Mouse (Mus musculus) B cell, adult 62 days (primary cell): ENCODE measurements around the gene Omt2a. TPM values are rescaled to one million over a fixed set of nuclear protein-coding genes. Genes with fewer than 3 reads are reported as not detected.

Experiments used
- total RNA-seq: library from RNA; stranded (reverse); gene quantifications from 4 replicates; pipeline ENCODE4 v1.2.4, GENCODE M21; 2023

Omt2a gene
- total RNA-seq, result not detected in 4 replicates

DNA sequence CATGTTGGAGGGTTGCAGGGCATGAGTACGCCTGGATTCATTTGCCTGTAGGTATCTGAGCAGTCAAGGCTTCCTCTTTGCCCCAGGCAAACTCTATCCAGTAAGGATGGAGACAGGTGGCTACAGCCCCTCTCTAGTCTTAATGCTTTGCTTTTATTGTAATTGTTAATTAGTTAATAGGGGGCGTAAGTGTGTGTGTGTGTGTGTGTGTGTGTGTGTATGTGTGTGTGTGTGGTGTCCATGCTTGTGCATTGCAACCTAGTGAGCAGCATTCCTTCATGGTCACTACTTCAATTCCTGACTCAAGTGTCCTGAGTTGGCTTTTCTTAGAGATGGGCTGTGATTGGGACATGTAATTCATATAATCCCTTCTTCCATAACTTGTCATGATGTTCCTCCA is at the start of gene Omt2a:
TSS of gene Omt2a (minus strand) at position 101 of the 400 bp plus-strand sequence.

DNA sequence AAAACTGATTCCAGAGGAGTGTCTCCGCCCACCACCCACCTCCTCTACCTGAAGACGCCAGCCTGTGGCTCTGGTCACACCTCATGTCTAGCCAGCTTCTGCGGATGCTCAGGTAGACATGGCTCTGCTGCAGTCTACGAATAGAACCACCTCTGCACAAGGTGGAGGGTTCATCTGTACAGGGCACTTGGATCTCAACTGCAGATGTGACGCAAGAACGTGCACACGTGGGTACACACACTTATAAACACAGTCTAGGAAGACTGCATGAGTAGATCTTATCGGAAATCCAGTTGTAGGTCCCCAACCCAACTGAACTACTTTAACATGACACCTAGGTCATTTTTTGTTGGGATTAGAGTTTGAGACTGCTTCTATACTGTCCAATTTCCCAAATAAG is 41.0 kb upstream of the Omt2a start, which contains the start of gene Gsta2:
TSS of gene Gsta2 (minus strand) at position 178 of the 400 bp plus-strand sequence.

DNA sequence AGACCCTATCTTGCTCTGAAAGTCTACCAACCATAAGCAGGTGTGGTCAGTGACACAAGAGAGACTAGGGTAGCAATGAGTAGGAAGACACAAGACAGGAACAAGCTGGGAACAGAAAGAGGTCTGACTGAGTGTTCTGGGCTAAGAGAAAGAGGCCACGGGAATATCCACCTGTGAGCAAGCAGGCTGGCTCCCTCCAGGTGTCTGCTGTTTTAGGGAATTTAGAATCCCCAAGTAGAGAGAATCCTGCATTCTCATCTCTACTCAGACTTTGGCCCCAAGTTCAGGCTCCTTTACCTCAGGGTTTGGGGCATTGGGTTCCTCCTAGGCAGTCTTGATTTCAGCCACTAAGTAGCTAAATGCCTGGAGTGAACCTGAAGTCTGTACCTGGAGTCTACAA is 12.7 kb upstream of the Omt2a start, which contains the start of gene Omt2b:
TSS of gene Omt2b (plus strand) at position 301 of the 400 bp plus-strand sequence.

DNA sequence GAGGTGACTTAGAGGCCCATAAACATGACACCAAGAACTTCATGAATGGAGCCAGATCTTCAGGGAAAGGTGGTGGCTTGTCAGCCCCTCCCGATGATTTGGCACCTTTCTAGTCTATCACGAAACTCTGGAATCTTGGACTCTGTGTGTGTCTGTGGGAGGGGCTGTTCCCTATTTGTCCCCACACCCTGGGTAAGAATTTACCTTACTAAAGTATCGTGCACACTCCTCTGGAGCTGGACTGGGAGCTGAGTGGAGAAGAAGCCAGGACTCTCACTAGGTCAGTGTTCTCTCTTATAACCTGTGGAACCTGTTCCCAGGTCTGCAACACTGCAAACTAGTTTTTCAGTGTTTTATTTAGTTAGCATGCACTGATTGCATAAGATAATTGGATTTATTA is 24.9 kb downstream of the Omt2a start, which contains the start of gene Gm10639:
TSS of gene Gm10639 (plus strand) at position 201 of the 400 bp plus-strand sequence.

Other genes starting within 250 kb of the Omt2a start
- 36.0 to 52.2 TPM (median 44.5 TPM) in 4 replicates for gene Fbxo9, start 205.7 kb downstream of the Omt2a start, total RNA-seq
- 4.5 to 7.9 TPM (median 4.8 TPM) in 4 replicates for gene Ick, start 205.6 kb downstream of the Omt2a start, total RNA-seq
- not detected in 4 replicates for gene Gsta4, start 132.0 kb downstream of the Omt2a start, total RNA-seq
- not detected in 4 replicates for gene Gsta1, start 84.1 kb downstream of the Omt2a start, total RNA-seq
- gene Gm3776, start 57.7 kb downstream of the Omt2a start, total RNA-seq, result not detected in 4 replicates
- not detected in 4 replicates for gene Gm10639, start 24.9 kb downstream of the Omt2a start, total RNA-seq
- not detected in 4 replicates for gene Omt2b, start 12.8 kb upstream of the Omt2a start, total RNA-seq
- not detected in 4 replicates for gene Gsta2, start 41.0 kb upstream of the Omt2a start, total RNA-seq
- gene Dppa5a, start 53.4 kb upstream of the Omt2a start, total RNA-seq, result not detected in 4 replicates
- gene Ooep, start 63.9 kb upstream of the Omt2a start, total RNA-seq, result not detected in 4 replicates
- not detected in 4 replicates for gene Ddx43, start 81.0 kb upstream of the Omt2a start, total RNA-seq
- 1.3 to 1.5 TPM (median 1.4 TPM) in 4 replicates for gene Cgas, start 128.4 kb upstream of the Omt2a start, total RNA-seq
- gene Mto1, start 133.4 kb upstream of the Omt2a start, total RNA-seq, result 21.1 to 26.9 TPM (median 23.4 TPM) in 4 replicates
- gene Gm17324, start 134.0 kb upstream of the Omt2a start, total RNA-seq, result 0.66 TPM in 1 of 4 replicates, not detected in the others
- gene Eef1a1, start 174.4 kb upstream of the Omt2a start, total RNA-seq, result 8,003 to 8,826 TPM (median 8,752 TPM) in 4 replicates